Mouse (Mus musculus) ovary, postnatal 10 days (tissue): ENCODE data around the gene Pxt1.

Experiments
- DNase-seq: peaks from one replicate; pipeline ENCODE4 v3.0.0; 2022; ENCODE audit warnings: low spot score

Pxt1 gene

GRCm38 (mm10) chr17:28913940-28914339, 29.7 kb downstream of the Pxt1 start:
- DNase-seq, result no peak

- no peak for DNase-seq
Measured at GRCm38 (mm10) chr17:28913200-28913599, 30.4 kb downstream of the Pxt1 start.

GRCm38 (mm10) chr17:28910139-28910538, 33.5 kb downstream of the Pxt1 start:
- DNase-seq, result no peak

- no peak for DNase-seq
Measured at GRCm38 (mm10) chr17:28909252-28909941, 34.2 kb downstream of the Pxt1 start.

- DNase-seq, result no peak
Measured at GRCm38 (mm10) chr17:28907959-28908358, 35.7 kb downstream of the Pxt1 start.

- no peak for DNase-seq
Measured at GRCm38 (mm10) chr17:28905377-28905916, 38.2 kb downstream of the Pxt1 start.

GRCm38 (mm10) chr17:28904546-28905376, 38.9 kb downstream of the Pxt1 start:
- DNase-seq, result peak; percentile 44

GRCm38 (mm10) chr17:28901559-28901958, 42.1 kb downstream of the Pxt1 start:
- no peak for DNase-seq

GRCm38 (mm10) chr17:28899427-28899826, 44.2 kb downstream of the Pxt1 start:
- no peak for DNase-seq

GRCm38 (mm10) chr17:28898249-28898648, 45.4 kb downstream of the Pxt1 start:
- no peak for DNase-seq

GRCm38 (mm10) chr17:28897817-28898216, 45.8 kb downstream of the Pxt1 start:
- DNase-seq, result no peak

GRCm38 (mm10) chr17:28896095-28896780, 47.4 kb downstream of the Pxt1 start:
- no peak for DNase-seq

GRCm38 (mm10) chr17:28895217-28895875, 48.3 kb downstream of the Pxt1 start:
- DNase-seq, result no peak

GRCm38 (mm10) chr17:28894050-28894767, 49.4 kb downstream of the Pxt1 start:
- no peak for DNase-seq

- no peak for DNase-seq
Measured at GRCm38 (mm10) chr17:28886266-28886665, 57.4 kb downstream of the Pxt1 start.

GRCm38 (mm10) chr17:28885231-28885630, 58.4 kb downstream of the Pxt1 start:
- no peak for DNase-seq
